Mouse (Mus musculus) ES-E14 (cell line): ENCODE results near the gene Mrpl24. TPM values are rescaled to one million over a fixed set of nuclear protein-coding genes. Genes with fewer than 3 reads are reported as not detected.

Experiments
- DNase-seq: peaks from one replicate; pipeline ENCODE4 v3.0.0-alpha.2; 2013; ENCODE audit warnings: low read depth, low spot score
- H3K27ac ChIP-seq: 2 replicates; pipeline ENCODE4 v1.5.1; 2012; ENCODE audit warnings: low read depth, mild to moderate bottlenecking, low read length, moderate library complexity, mixed read lengths; ENCODE audit not compliant: poor library complexity, insufficient read depth, severe bottlenecking
- H3K36me3 ChIP-seq: 2 replicates; pipeline ENCODE4 v1.6.1; 2012; ENCODE audit warnings: mild to moderate bottlenecking, low read length, moderate library complexity, mixed read lengths; ENCODE audit not compliant: control insufficient read depth, poor library complexity, insufficient read depth, severe bottlenecking
- H3K4me1 ChIP-seq, 2 experiments: fragments of 150-350 bp in 1 of 2; sonication (generic) in 1 of 2; 2 replicates each; pipeline ENCODE4 v1.6.1; 2012; ENCODE audit warnings: low read length in 2 of 2, mild to moderate bottlenecking in 1 of 2, mixed read lengths in 1 of 2; ENCODE audit not compliant: control insufficient read depth in 2 of 2, insufficient read depth in 2 of 2, poor library complexity in 1 of 2
- H3K4me3 ChIP-seq, 2 experiments: fragments of 150-350 bp in 1 of 2; sonication (generic) in 1 of 2; 2 replicates each; pipeline ENCODE4 v1.5.1; 2012; ENCODE audit warnings: low read length in 2 of 2, low read depth in 1 of 2, mild to moderate bottlenecking in 1 of 2, mixed read lengths in 1 of 2; ENCODE audit not compliant: insufficient read depth in 1 of 2, poor library complexity in 1 of 2, severe bottlenecking in 1 of 2
- H3K9ac ChIP-seq: 2 replicates; pipeline ENCODE4 v1.6.1; 2012; ENCODE audit warnings: low read depth, mild to moderate bottlenecking, low read length, mixed read lengths; ENCODE audit not compliant: poor library complexity, insufficient read depth, severe bottlenecking
- H3K9me3 ChIP-seq: fragments of 150-350 bp; sonication (generic); 2 replicates; pipeline ENCODE4 v1.6.1; 2012; ENCODE audit warnings: low read depth, mild to moderate bottlenecking, low read length; ENCODE audit not compliant: control insufficient read depth, insufficient read depth
- CHD2 ChIP-seq: IDR thresholded peaks from 2 replicates; pipeline ENCODE4 v1.6.1; 2014; ENCODE audit warnings: mild to moderate bottlenecking, low read depth, low read length, inconsistent platforms
- HCFC1 ChIP-seq: IDR thresholded peaks from 2 replicates; pipeline ENCODE4 v1.6.1; 2012; ENCODE audit warnings: low read length, inconsistent platforms, borderline replicate concordance; ENCODE audit not compliant: insufficient read depth
- MAFK ChIP-seq: IDR thresholded peaks from 2 replicates; pipeline ENCODE4 v1.6.1; 2014; ENCODE audit warnings: mild to moderate bottlenecking, low read depth, low read length, inconsistent platforms; ENCODE audit not compliant: insufficient read depth
- ZC3H11A ChIP-seq: IDR thresholded peaks from 2 replicates; pipeline ENCODE4 v1.6.1; 2012; ENCODE audit warnings: low read depth, mild to moderate bottlenecking, inconsistent platforms, low read length, borderline replicate concordance
- ZNF384 ChIP-seq: IDR thresholded peaks from 2 replicates; pipeline ENCODE4 v1.6.1; 2012; ENCODE audit warnings: low read depth, low read length, inconsistent platforms
- in situ Hi-C, 2 experiments: fragments of 600-800 bp; cut with MboI; formaldehyde crosslinking; loops; one replicate each; pipeline ENCODE4 v1.15.1; 2025; ENCODE audit warnings: low sequenced_read_pairs in 2 of 2, inconsistent platforms in 1 of 2; ENCODE audit not compliant: unreplicated experiment in 2 of 2
- total RNA-seq: library from RNA; depleted of rRNA; stranded (reverse); fragments of 300-350 nt; gene quantifications from 2 replicates; pipeline ENCODE4 v1.2.3, GENCODE M21; 2012; rRNA removed

Mrpl24 gene
- total RNA-seq, 1 experiment = 154 TPM

DNA sequence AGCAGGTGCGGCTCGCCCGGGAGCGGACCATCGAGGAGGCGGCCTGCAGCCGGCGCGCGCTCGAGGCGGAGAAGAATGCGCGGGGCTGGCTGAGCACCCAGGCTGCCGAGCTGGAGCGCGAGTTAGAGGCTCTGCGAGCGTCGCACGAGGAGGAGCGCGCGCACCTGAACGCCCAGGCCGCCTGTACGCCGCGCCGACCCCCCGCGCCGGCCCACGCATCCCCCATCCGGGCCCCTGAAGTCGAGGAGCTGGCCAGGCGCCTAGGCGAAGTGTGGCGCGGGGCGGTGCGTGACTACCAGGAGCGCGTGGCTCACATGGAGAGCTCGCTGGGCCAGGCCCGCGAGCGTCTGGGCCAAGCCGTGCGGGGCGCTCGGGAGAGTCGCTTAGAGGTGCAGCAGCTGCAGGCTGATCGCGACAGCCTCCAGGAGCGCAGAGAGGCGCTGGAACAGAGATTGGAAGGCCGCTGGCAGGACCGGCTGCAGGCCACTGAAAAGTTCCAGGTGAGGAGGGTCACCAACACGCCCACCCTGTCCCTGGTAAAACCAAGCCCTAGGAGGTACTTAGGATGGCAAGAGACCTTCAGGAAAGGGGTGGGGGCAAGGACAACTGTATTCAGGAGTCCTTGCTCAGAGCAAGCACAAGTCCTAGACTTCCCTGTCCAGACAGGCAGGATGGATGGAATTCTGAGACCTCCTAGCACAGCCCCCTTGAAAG lies 52.3 kb downstream of the Mrpl24 start:
- peaks cover 7 to 19% of the 10 kb centered on the region in 2 experiments; a peak in 3 of 4 replicates for H3K4me1 ChIP-seq
- H3K36me3 ChIP-seq = no peaks in the 10 kb centered on the region
- peak overlapping the region; percentile 48 to 68 for H3K4me3 ChIP-seq
- no peaks in the 10 kb centered on the region for H3K9me3 ChIP-seq
- no peak overlapping the region for H3K27ac ChIP-seq
- no peak for DNase-seq
- in situ Hi-C loops = no loop called here
- H3K9ac ChIP-seq = peak overlapping the region; percentile 73
- TF ChIP-seq HCFC1 (no peak), MAFK (no peak), ZC3H11A (no peak), CHD2 (no peak), ZNF384 (no peak)

DNA sequence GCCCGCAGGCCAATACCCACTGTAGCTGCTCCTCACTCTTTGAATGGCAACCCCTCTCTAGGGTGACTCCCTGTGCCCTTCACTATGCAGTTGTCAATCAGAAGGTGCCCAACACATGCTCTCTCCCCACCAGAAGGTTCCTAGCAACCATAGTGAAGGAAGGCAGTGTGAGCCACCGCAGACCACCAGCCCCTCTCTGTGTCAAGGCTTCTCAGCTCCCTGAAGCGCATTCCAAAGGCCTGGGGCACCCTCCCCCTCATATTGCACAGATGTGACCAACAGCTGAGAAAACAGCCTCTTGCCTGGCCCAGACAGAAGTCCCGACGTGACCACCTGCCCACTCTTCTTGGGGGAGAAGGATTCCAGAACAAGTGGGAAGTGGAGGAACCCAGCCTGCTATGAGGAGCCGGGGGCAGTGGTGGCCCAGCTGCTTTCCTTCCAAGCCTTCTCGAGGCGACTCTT lies 52.9 kb downstream of the Mrpl24 start:
- Histone ChIP-seq H3K4me3 (peak overlapping the region; percentile 18 to 68; a peak in 3 of 4 replicates), H3K9me3 (no peaks in the 10 kb centered on the region), H3K27ac (no peak overlapping the region), H3K36me3 (no peaks in the 10 kb centered on the region), H3K4me1 (peaks cover 7 to 19% of the 10 kb centered on the region in 2 experiments; a peak in 3 of 4 replicates), H3K9ac (0 out of 2 replicates have a peak overlapping the region, but pooled peaks have one; percentile 13)
- in situ Hi-C loops = no loop called here
- TF ChIP-seq ZNF384 = no peak
- DNase-seq = no peak

DNA sequence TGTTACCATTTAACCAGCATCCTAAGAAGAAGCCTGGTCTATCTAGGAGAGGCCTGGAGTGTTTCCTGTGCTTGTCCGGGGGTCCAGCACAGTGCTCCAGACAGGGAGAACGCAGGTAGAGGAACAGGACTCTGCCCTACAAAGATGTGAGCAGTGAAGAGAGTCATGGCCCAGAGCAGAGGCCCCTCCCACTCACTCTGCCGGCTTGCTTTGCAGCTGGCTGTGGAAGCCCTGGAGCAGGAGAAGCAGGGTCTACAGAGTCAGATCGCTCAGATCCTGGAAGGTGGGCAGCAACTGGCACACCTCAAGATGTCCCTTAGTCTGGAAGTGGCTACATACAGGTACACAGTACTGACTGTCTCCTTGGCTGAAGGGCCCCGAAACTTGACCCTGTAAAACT lies 53.5 kb downstream of the Mrpl24 start:
- Histone ChIP-seq H3K9ac (no peak overlapping the region), H3K4me1 (peaks cover 7 to 19% of the 10 kb centered on the region in 2 experiments; a peak in 3 of 4 replicates)
- TF ChIP-seq ZNF384 (no peak), ZC3H11A (no peak), CHD2 (no peak), HCFC1 (no peak), MAFK (no peak)

More for the DNA sequence above, 53.5 kb downstream of the Mrpl24 start:
- no peak for DNase-seq
- Histone ChIP-seq H3K4me3 (0 out of 4 replicates have a peak overlapping the region, but pooled peaks of 1 of the 2 experiments have one; percentile 18), H3K27ac (no peak overlapping the region), H3K9me3 (no peaks in the 10 kb centered on the region), H3K36me3 (no peaks in the 10 kb centered on the region)
- in situ Hi-C loops = no loop called here

Other genes with a start within 250 kb of the Mrpl24 start
- gene Lrrc71, start 170.9 kb upstream of the Mrpl24 start, total RNA-seq = 0.37 and 0.49 TPM in 2 replicates
- 3.8 and 4.5 TPM in 2 replicates for gene Ntrk1, start 124.3 kb upstream of the Mrpl24 start, total RNA-seq
- gene Insrr, start 122.6 kb upstream of the Mrpl24 start, total RNA-seq = 0.11 and 0.18 TPM in 2 replicates
- 1.8 TPM in 2 replicates for gene Pear1, start 95.2 kb upstream of the Mrpl24 start, total RNA-seq
- 0.05 and 0.22 TPM in 2 replicates for gene Sh2d2a, start 72.8 kb upstream of the Mrpl24 start, total RNA-seq
- gene Prcc, start 33.9 kb upstream of the Mrpl24 start, total RNA-seq = 40.2 and 53.8 TPM in 2 replicates
- 296 and 312 TPM in 2 replicates for gene Hdgf, start 13.2 kb upstream of the Mrpl24 start, total RNA-seq
- 33.6 and 40.1 TPM in 2 replicates for gene Isg20l2, start 10.8 kb downstream of the Mrpl24 start, total RNA-seq
- 22.0 and 25.5 TPM in 2 replicates for gene Rrnad1, start 11.2 kb downstream of the Mrpl24 start, total RNA-seq
- gene Crabp2, start 29.2 kb downstream of the Mrpl24 start, total RNA-seq = 9.4 and 19.7 TPM in 2 replicates
- gene Nes, start 51.6 kb downstream of the Mrpl24 start, total RNA-seq = 22.3 and 29.4 TPM in 2 replicates
- gene Bcan, start 80.7 kb downstream of the Mrpl24 start, total RNA-seq = 1.4 and 2.6 TPM in 2 replicates
- gene Hapln2, start 108.1 kb downstream of the Mrpl24 start, total RNA-seq = not detected in 2 replicates
- gene Gpatch4, start 123.6 kb downstream of the Mrpl24 start, total RNA-seq = 33.5 and 37.9 TPM in 2 replicates
- 117 and 144 TPM in 2 replicates for gene Naxe, start 139.0 kb downstream of the Mrpl24 start, total RNA-seq
- gene Ttc24, start 158.8 kb downstream of the Mrpl24 start, total RNA-seq = not detected in 2 replicates
- gene Iqgap3, start 162.5 kb downstream of the Mrpl24 start, total RNA-seq = 60.3 and 81.2 TPM in 2 replicates
- 8.8 and 10.4 TPM in 2 replicates for gene Mef2d, start 222.9 kb downstream of the Mrpl24 start, total RNA-seq